Mouse (Mus musculus) CH12.LX (cell line): ENCODE results near the gene B3galt4. TPM values are rescaled to one million over a fixed set of nuclear protein-coding genes. Genes with fewer than 3 reads are reported as not detected.

Source experiments
- DNase-seq: peaks from one replicate; pipeline ENCODE4 v3.0.0-alpha.2; 2013; ENCODE audit errors: extremely low read depth
- H3K27ac ChIP-seq: 2 replicates; pipeline ENCODE4 v1.5.1; 2012; ENCODE audit warnings: low read depth, mild to moderate bottlenecking, control low read depth, moderate library complexity; ENCODE audit not compliant: insufficient read depth
- H3K27me3 ChIP-seq: replicated peaks from 2 replicates; pipeline ENCODE3; 2012; ENCODE audit warnings: inconsistent platforms
- H3K36me3 ChIP-seq, 2 experiments: replicated peaks in 1 of 2; 2 replicates each; pipeline versions ENCODE3 to v1.6.1; 2012; ENCODE audit warnings: inconsistent platforms in 1 of 2, low read length in 1 of 2, mild to moderate bottlenecking in 1 of 2, mixed read lengths in 1 of 2, moderate library complexity in 1 of 2; ENCODE audit not compliant: control insufficient read depth in 1 of 2, insufficient read depth in 1 of 2
- H3K4me1 ChIP-seq, 2 experiments: 2 replicates each; pipeline ENCODE4 v1.6.1; 2012; ENCODE audit warnings: inconsistent platforms in 1 of 2, moderate library complexity in 1 of 2; ENCODE audit not compliant: insufficient read depth in 2 of 2, control insufficient read depth in 1 of 2
- H3K4me2 ChIP-seq: 2 replicates; pipeline ENCODE4 v1.6.1; 2012; ENCODE audit warnings: low read depth, mild to moderate bottlenecking, control low read depth; ENCODE audit not compliant: poor library complexity, insufficient read depth, severe bottlenecking
- H3K4me3 ChIP-seq, 3 experiments: fragments of 150-350 bp in 1 of 3; sonication (generic) in 1 of 3; replicated peaks in 1 of 3; 2 replicates each; pipeline versions ENCODE3 to v1.5.1; 2011 to 2012; ENCODE audit warnings: low read depth in 2 of 3, low read length in 2 of 3, mild to moderate bottlenecking in 2 of 3, moderate library complexity in 2 of 3, control low read depth in 1 of 3, improper control_type of control experiment in 1 of 3, inconsistent platforms in 1 of 3, mixed read lengths in 1 of 3; ENCODE audit not compliant: poor library complexity in 1 of 3
- H3K79me2 ChIP-seq: replicated peaks from 2 replicates; pipeline ENCODE4 v1.6.1; 2012; ENCODE audit warnings: mild to moderate bottlenecking, moderate library complexity; ENCODE audit not compliant: control insufficient read depth, poor library complexity, insufficient read depth, severe bottlenecking; ENCODE audit errors: extremely low read depth
- H3K9ac ChIP-seq: 2 replicates; pipeline ENCODE4 v1.6.1; 2012; ENCODE audit warnings: low read depth, mild to moderate bottlenecking, control low read depth, moderate library complexity; ENCODE audit not compliant: insufficient read depth
- H3K9me3 ChIP-seq: replicated peaks from 2 replicates; pipeline ENCODE3; 2012; ENCODE audit warnings: low read length, inconsistent platforms, mixed read lengths
- BHLHE40 ChIP-seq: IDR thresholded peaks from 2 replicates; pipeline ENCODE4 v1.6.1; 2011; ENCODE audit warnings: mild to moderate bottlenecking, low read depth, low read length, improper control_type of control experiment
- CHD2 ChIP-seq: IDR thresholded peaks from 2 replicates; pipeline ENCODE4 v1.6.1; 2011; ENCODE audit warnings: low read length, improper control_type of control experiment
- CTCF ChIP-seq, 2 experiments: IDR thresholded peaks in 1 of 2; conservative IDR thresholded peaks in 1 of 2; 2 replicates each; pipeline ENCODE4 v1.5.1; 2011 to 2012; ENCODE audit warnings: low read depth in 2 of 2, low read length in 2 of 2, improper control_type of control experiment in 1 of 2, inconsistent platforms in 1 of 2, mild to moderate bottlenecking in 1 of 2, moderate library complexity in 1 of 2
- E2F4 ChIP-seq: IDR thresholded peaks from 2 replicates; pipeline ENCODE4 v1.6.1; 2011; ENCODE audit warnings: low read depth, low read length, improper control_type of control experiment; ENCODE audit not compliant: insufficient replicate concordance
- EP300 ChIP-seq: IDR thresholded peaks from 2 replicates; pipeline ENCODE4 v1.6.1; 2011; ENCODE audit warnings: low read length, improper control_type of control experiment
- GABPA ChIP-seq: IDR thresholded peaks from 2 replicates; pipeline ENCODE4 v1.6.1; 2012; ENCODE audit warnings: low read depth, low read length, improper control_type of control experiment, inconsistent platforms; ENCODE audit not compliant: insufficient replicate concordance
- HCFC1 ChIP-seq: IDR thresholded peaks from 2 replicates; pipeline ENCODE4 v1.6.1; 2012; ENCODE audit warnings: low read depth, mild to moderate bottlenecking, inconsistent platforms, low read length, improper control_type of control experiment
- IRF4 ChIP-seq: IDR thresholded peaks from 2 replicates; pipeline ENCODE4 v1.6.1; 2014; ENCODE audit warnings: low read depth, mild to moderate bottlenecking, inconsistent platforms, low read length, improper control_type of control experiment
- JUN ChIP-seq: IDR thresholded peaks from 2 replicates; pipeline ENCODE4 v1.6.1; 2011; ENCODE audit warnings: low read depth, mild to moderate bottlenecking, low read length, improper control_type of control experiment, moderate library complexity; ENCODE audit not compliant: insufficient read depth
- JUND ChIP-seq: conservative IDR thresholded peaks from 2 replicates; pipeline ENCODE4 v1.6.1; 2011; ENCODE audit warnings: low read depth, low read length, improper control_type of control experiment
- MAX ChIP-seq: IDR thresholded peaks from 2 replicates; pipeline ENCODE4 v1.6.1; 2011; ENCODE audit warnings: low read length, improper control_type of control experiment
- MAZ ChIP-seq: IDR thresholded peaks from 2 replicates; pipeline ENCODE4 v1.6.1; 2012; ENCODE audit warnings: low read depth, mild to moderate bottlenecking, inconsistent platforms, low read length, improper control_type of control experiment, moderate library complexity
- MEF2A ChIP-seq: IDR thresholded peaks from 2 replicates; pipeline ENCODE4 v1.6.1; 2014; ENCODE audit warnings: low read depth, mild to moderate bottlenecking, inconsistent platforms, low read length, improper control_type of control experiment, borderline replicate concordance
- MYC ChIP-seq: IDR thresholded peaks from 2 replicates; pipeline ENCODE4 v1.6.1; 2011; ENCODE audit warnings: low read depth, mild to moderate bottlenecking, improper control_type of control experiment, low read length
- NRF1 ChIP-seq: IDR thresholded peaks from 2 replicates; pipeline ENCODE4 v1.6.1; 2014; ENCODE audit warnings: low read depth, mild to moderate bottlenecking, inconsistent platforms, low read length, improper control_type of control experiment, moderate library complexity
- POLR2A ChIP-seq: IDR thresholded peaks from 2 replicates; pipeline ENCODE4 v1.6.1; 2011; ENCODE audit warnings: low read depth, mild to moderate bottlenecking, improper control_type of control experiment, low read length
- POLR2AphosphoS2 ChIP-seq: IDR thresholded peaks from 2 replicates; pipeline ENCODE4 v1.6.1; 2011; ENCODE audit warnings: low read depth, low read length, improper control_type of control experiment
- RAD21 ChIP-seq: IDR thresholded peaks from 2 replicates; pipeline ENCODE4 v1.6.1; 2011; ENCODE audit warnings: low read depth, mild to moderate bottlenecking, low read length, improper control_type of control experiment, moderate library complexity
- SIN3A ChIP-seq: IDR thresholded peaks from 2 replicates; pipeline ENCODE4 v1.6.1; 2012; ENCODE audit warnings: low read length, improper control_type of control experiment, inconsistent platforms
- SMC3 ChIP-seq: IDR thresholded peaks from 2 replicates; pipeline ENCODE4 v1.6.1; 2011; ENCODE audit warnings: low read depth, low read length, improper control_type of control experiment
- TCF12 ChIP-seq: IDR thresholded peaks from 2 replicates; pipeline ENCODE4 v1.6.1; 2014; ENCODE audit warnings: low read depth, mild to moderate bottlenecking, inconsistent platforms, low read length, improper control_type of control experiment
- USF1 ChIP-seq: IDR thresholded peaks from 2 replicates; pipeline ENCODE4 v1.6.1; 2014; ENCODE audit warnings: low read depth, mild to moderate bottlenecking, inconsistent platforms, low read length, improper control_type of control experiment
- USF2 ChIP-seq: conservative IDR thresholded peaks from 2 replicates; pipeline ENCODE4 v1.6.1; 2011; ENCODE audit warnings: low read depth, low read length, improper control_type of control experiment
- ZC3H11A ChIP-seq: IDR thresholded peaks from 2 replicates; pipeline ENCODE4 v1.6.1; 2012; ENCODE audit warnings: low read depth, mild to moderate bottlenecking, inconsistent platforms, low read length, improper control_type of control experiment
- ZMIZ1 ChIP-seq: IDR thresholded peaks from 2 replicates; pipeline ENCODE4 v1.6.1; 2012; ENCODE audit warnings: low read depth, mild to moderate bottlenecking, inconsistent platforms, low read length, improper control_type of control experiment
- dilution Hi-C: fragments of 300-500 bp; cut with MboI; formaldehyde crosslinking; loops from 2 replicates; pipeline ENCODE4 v1.14.3; 2020; ENCODE audit warnings: low sequenced_read_pairs; ENCODE audit not compliant: extremely low pct_unique_long_range_greater_than_20kb, extremely low pct_ligation_motif_present
- in situ Hi-C: fragments of 300-500 bp; cut with MboI; formaldehyde crosslinking; loops from 3 replicates; pipeline ENCODE4 v1.14.3; 2019; ENCODE audit warnings: low sequenced_read_pairs, low pct_ligation_motif_present, low pct_unique_long_range_greater_than_20kb, mixed read lengths
- polyA plus RNA-seq: library from polyadenylated mRNA; unstranded; fragments of >175 nt; gene quantifications from 2 replicates; pipeline ENCODE4 v1.2.1, GENCODE M21; 2012; ENCODE audit warnings: low read depth; ENCODE audit not compliant: insufficient read length
- total RNA-seq, 2 experiments: library from RNA; depleted of rRNA; stranded (reverse); fragments of 300-350 nt in 1 of 2; fragments of >200 nt in 1 of 2; gene quantifications; 2 replicates each; pipeline ENCODE4 v1.2.3; 2012 to 2014

B3galt4 gene
- total and polyA plus RNA-seq, 3 experiments, result 3.7 to 6.2 (median 5.2) TPM

DNA sequence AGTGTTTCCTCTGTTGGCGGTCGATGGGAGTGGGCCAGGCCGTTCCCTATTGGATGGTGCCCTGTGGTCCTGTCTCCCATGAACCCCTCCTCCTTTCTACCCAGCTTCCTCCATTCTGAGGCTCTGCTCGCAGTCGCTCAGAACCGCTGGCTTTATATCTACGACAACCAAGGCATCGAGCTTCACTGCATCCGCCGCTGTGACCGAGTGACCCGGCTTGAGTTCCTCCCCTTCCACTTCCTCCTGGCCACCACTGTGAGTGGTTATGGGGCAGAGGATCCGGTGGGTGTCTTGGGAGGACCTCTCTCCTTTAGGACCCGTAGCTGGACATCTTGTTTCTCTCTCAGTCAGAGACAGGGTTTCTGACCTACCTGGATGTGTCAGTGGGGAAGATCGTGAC, 7.8 kb downstream of the B3galt4 start (continued):
- TF ChIP-seq E2F4, result no peak

- H3K36me3 ChIP-seq, result peaks cover 46 to 66% of the 10 kb centered on the region in 2 experiments
- peaks cover 31% of the 10 kb centered on the region for H3K79me2 ChIP-seq
- H3K9me3 ChIP-seq, result no peaks in the 10 kb centered on the region
- in situ Hi-C loops, result no loop called here
- peak overlapping the region; percentile 93 for H3K9ac ChIP-seq
- dilution Hi-C loops, result no loop called here
- no peak for DNase-seq
- peak overlapping the region; percentile 69 for H3K4me2 ChIP-seq
- no peak overlapping the region for H3K27ac ChIP-seq
- H3K4me3 ChIP-seq, result peak overlapping the region; percentile 94 to 99 (median 96)
- no peaks in the 10 kb centered on the region for H3K27me3 ChIP-seq
- H3K4me1 ChIP-seq, result peaks cover 7 to 24% of the 10 kb centered on the region in 2 experiments
- TF ChIP-seq MAZ, result no peak
- no peak for TF ChIP-seq USF2
- TF ChIP-seq ZC3H11A, result no peak
- TF ChIP-seq USF1, result no peak
- TF ChIP-seq IRF4, result no peak
- no peak for TF ChIP-seq CTCF (conservative IDR thresholded peaks at IDR 0.05 in 1 of 2, IDR thresholded peaks at IDR 0.05 in 1 of 2; ENCODE audit: low read depth in 2 of 2, low read length in 2 of 2)
- no peak for TF ChIP-seq JUND
- TF ChIP-seq RAD21, result no peak
- TF ChIP-seq EP300, result no peak
- TF ChIP-seq CHD2, result no peak
- no peak for TF ChIP-seq NRF1
- no peak for TF ChIP-seq MEF2A
- no peak for TF ChIP-seq SMC3
- TF ChIP-seq JUN, result no peak
Measured at GRCm38 (mm10) chr17:33941381-33941780, 9.9 kb downstream of the B3galt4 start.

DNA sequence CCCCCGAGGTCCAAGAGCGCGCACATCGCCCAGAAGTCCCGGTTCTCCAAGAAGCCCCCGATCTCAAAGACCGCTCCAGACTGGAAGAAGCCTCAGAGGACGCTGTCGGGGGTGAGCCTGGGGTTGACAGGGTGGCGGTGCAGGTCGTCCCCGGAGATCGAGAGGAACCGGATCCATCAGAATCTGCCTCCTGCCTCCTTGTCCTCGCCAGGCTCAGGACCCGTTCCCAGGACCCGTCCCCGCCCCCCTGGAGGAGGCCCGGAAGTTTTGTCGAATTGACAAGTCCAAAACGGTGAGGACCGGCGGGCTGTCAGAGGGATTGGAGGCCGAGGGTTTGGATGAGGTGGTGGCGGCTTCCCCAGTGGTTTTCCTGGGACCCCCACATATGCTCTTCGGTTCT, 10.3 kb downstream of the B3galt4 start:
- Histone ChIP-seq H3K4me3 (peak overlapping the region; percentile 94 to 99 (median 96)), H3K9ac (peak overlapping the region; percentile 93), H3K4me2 (peak overlapping the region; percentile 69), H3K27me3 (no peaks in the 10 kb centered on the region), H3K9me3 (no peaks in the 10 kb centered on the region), H3K79me2 (peaks cover 31% of the 10 kb centered on the region), H3K36me3 (peaks cover 42 to 64% of the 10 kb centered on the region in 2 experiments), H3K27ac (no peak overlapping the region), H3K4me1 (peaks cover 7 to 24% of the 10 kb centered on the region in 2 experiments)
- dilution Hi-C loops, result no loop called here
- in situ Hi-C loops, result no loop called here
- no peak for TF ChIP-seq BHLHE40
- no peak for TF ChIP-seq SMC3
- no peak for TF ChIP-seq HCFC1
- TF ChIP-seq ZMIZ1, result no peak
- no peak for TF ChIP-seq TCF12
- no peak for TF ChIP-seq CTCF (conservative IDR thresholded peaks at IDR 0.05 in 1 of 2, IDR thresholded peaks at IDR 0.05 in 1 of 2; ENCODE audit: low read depth in 2 of 2, low read length in 2 of 2)
- no peak for TF ChIP-seq MYC
- TF ChIP-seq POLR2A, result no peak
- no peak for TF ChIP-seq POLR2AphosphoS2
- TF ChIP-seq E2F4, result no peak
- TF ChIP-seq MAX, result no peak
- no peak for TF ChIP-seq GABPA
- TF ChIP-seq SIN3A, result no peak; the same call in 1 of the 2 replicates
- no peak for DNase-seq
